Mouse (Mus musculus): ENCODE data around the gene Rfc5.

GRCm38 (mm10) chr5:117359497-117360227 is 29.2 kb downstream of the Rfc5 start:
- no peak for TF ChIP-seq ZC3H11A (IDR thresholded peaks at IDR 0.05; ENCODE audit: borderline replicate concordance, low read depth, low read length)
- no peak for TF ChIP-seq MAFK (IDR thresholded peaks at IDR 0.05; ENCODE audit: insufficient read depth, low read depth, low read length)
- no peak for TF ChIP-seq HCFC1 (IDR thresholded peaks at IDR 0.05; ENCODE audit: borderline replicate concordance, insufficient read depth, low read length)
- TF ChIP-seq CHD2 (IDR thresholded peaks at IDR 0.05; ENCODE audit: low read depth, low read length), result no peak
- TF ChIP-seq ZNF384 (IDR thresholded peaks at IDR 0.05; ENCODE audit: low read depth, low read length), result no peak
